Mouse (Mus musculus): Measurements from ENCODE around the gene Cyfip1.

Gene Cyfip1

DNA sequence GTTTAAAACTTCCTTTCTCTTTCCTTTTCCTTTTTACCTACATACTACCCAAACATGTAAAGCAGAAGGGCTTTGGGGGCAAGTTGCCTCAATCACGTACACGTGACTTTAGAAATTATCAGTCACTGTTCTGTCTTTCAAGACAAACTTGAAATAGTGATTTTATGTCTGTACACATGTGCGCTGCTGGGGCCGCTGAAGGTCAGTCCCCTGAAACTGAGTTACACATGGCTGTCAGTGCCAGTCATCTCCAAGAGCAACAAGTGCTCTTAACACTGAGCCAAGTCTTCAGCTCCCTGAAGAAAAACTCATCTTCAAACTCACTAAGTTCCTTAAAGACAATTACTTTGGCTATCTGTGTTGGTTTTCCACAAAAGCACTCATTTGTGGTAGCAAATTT lies 116.4 kb downstream of the Cyfip1 start:
- no peak for DNase-seq

DNA sequence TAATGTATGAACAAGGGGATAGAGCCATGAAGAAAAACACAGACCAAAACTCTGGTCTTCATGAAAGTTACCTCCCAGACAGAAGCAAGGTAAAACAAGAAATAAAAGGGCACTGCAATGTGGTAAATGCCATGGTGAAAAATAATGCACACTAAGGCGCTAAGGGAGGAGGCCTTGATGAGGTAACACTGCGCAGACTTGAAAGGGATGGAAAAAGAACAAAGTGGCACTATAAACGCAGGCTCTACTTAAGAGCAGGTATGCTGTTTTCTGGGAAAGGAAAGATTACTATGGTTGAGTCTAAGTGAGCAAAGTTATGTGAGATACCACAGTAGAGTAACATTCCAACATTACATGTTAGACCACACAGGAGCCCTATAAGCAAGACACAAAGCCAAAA lies 118.3 kb downstream of the Cyfip1 start:
- DNase-seq = no peak

DNA sequence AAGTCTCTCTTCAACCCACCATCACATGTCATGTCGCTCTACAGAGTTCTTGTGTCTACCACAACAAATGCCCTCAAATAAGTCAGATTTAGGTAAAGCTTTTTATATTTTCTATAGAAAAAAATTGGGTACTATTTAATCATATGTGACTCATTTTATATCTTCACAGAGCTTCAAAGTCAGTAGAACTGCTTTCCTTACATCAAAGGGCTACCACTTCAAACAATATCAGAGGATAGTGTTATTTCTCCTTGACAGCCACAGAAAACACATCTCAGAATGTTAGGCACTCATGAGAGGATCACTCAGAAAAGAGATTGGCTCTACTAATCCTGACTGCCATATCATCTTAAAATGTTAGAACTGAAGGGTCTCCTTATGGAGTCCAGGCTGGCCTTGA lies 119.0 kb downstream of the Cyfip1 start:
- no peak for DNase-seq

DNA sequence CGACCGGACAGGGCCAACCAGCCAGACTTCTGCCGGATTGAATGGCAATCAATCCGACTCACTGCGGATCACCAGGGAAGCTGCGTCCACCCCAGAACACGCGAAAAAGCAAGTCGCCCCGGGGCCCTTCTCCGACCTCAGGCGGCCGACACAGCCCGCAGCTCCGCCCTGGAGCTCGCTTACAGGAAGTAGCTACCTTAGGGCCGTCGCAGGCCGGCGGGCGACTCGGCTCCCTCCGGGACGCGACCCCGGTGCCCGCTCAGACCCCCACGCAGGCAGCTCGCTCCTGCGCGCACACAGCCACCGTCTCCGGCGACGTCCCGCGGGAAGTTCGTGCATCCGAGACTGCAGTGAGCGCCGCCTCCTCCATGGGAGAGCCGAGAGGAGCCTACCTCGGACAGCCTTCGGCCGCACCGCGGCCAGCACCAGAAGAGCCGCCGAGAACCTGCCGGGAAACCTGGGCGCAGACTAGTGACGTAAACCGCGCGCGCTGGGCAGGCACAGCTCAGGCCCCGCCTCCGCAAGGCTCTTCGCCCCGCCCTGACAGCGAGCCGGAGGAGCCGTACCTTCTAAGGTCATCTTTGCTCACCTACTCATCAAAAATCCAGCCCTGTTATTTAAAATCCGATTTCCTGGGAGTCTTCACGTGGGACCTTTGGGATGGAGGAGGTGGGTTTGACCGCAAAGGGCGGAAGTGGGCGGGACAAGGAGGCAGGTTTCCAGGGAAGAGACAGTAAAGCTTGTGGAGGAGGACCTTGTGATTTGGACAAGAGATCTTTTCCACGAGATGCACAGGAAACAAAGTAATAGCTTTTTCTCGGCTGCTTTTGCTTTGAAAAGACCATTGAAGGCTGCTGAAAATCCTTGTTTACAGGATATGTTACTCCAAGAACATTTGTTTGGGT lies 120.7 kb downstream of the Cyfip1 start, which contains the start of gene Nipa2:
Gene Nipa2, minus strand, starts transcription at position 473 of the 905 bp plus-strand sequence.
- DNase-seq = peak; percentile 95

DNA sequence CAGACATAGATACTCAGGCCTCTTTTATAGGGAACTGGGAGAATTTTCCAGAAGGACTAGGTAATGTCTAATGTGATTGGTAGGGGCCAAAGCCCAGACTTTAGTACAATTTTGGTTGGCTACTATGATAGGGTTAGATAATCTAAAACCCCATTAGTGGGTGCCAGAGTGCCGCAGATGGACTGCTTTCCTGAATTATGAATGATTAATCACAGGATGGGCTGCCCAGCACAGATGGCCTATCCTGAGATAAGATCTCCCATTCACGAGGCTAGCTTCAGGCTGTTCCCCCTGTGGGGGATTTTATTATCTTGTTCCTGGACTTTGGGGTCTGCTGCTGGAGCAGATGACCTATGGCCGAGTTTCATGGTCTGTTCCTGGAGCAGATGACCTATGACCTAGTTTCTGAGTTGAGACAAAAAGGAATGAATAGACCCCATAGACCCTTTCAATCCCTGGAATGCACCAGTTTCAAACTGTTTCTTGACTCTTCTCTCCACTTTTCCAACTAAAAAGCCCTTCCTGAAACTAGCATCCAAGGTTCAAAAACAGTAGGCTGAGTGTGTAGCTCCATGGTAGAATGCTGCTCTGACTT lies 125.4 kb downstream of the Cyfip1 start:
- no peak for DNase-seq

DNA sequence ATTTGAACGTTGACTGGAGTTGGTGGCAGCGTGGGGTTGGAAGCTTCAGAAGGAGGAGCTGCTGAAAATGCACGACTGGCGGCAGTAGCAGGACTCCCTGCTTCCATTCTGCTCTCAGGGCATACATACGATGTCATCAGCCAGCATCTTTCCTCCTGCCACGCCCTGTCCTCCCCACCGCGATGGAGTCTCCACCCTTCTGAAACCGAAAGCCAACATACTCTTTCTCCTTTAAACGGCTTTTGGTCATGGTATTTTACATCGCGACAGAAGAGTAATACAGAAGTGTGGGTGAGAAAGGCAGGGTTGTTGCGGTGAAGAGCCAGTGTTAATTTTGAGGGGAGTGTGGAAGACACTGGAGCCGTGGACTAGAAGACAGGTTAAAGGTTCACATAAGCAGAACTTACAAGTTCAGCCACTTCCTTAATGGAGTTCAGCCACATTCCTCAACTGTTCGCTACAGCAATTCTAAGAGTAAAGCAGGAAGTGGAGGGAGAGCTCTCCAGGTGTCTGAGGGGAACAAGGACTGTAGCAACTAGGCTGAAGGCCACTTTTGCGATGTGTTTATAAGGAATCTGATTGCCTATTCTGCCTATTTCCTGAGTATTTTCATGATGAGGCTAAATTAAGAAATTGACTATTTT lies 126.8 kb downstream of the Cyfip1 start:
- DNase-seq = peak; percentile 31

DNA sequence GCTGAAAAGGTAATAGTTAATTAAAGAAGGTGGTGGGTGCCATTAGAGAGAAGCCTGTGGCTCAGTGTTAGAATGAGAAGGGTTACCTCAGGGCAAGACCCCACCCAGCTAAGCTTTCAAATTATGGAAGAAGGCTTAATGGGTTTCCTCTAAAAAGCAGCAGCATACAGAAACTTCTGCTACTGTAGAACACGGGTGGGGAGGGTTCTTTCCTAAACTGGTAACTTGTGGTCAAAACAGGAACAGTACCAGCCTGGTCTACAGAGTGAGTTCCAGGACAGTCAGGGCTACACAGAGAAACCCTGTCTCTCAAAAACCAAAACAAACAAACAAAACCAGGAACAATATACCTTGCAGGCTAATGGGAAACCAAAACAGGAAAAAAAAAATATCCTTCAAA lies 127.9 kb downstream of the Cyfip1 start:
- no peak for DNase-seq

DNA sequence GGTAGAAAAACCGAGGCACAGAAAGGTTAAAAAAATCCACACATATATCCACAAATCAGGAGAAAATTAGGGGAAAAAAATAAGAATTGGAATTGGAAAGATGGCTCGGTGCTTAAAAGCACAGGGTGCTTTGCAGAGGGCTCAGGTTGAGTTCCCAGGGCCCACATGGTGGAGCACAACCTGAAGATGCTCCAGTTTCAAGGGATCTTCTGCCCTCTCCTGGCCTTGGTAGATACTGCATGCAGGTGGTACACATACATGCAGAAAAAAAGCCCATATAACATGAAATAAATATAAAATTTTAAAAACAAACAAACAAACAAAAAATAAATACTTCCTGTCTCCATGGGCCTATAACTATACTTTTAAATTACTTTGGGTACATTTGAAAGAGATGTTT lies 132.9 kb downstream of the Cyfip1 start:
- DNase-seq = no peak

DNA sequence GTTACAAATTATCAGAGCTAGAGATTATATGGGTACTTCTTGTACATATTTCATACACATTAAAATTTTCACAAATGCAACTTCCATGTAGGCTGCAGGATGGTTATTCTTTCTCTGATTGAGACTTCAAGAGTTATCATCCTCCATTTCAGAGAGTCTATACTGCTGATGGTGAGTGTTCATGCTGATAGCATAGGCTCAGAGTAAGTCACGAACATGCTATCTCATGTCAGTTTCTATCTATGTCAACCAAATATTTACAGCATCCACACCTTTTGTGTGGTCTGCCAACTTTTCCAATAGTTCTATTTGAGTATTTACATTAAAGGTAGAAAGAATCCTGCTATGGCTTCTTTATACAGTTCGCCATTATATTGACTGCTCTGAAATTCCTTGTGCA lies 140.0 kb downstream of the Cyfip1 start:
- DNase-seq = no peak
